Mouse (Mus musculus): ENCODE measurements around the gene Git1. TPM values are rescaled to one million over a fixed set of nuclear protein-coding genes. Genes with fewer than 3 reads are reported as not detected.
A peak's percentile ranks its signal among the peaks of the same experiment; 100 is the strongest.

Gene Git1
- total RNA-seq, 4 experiments from 2014 or later = 266 to 292 (median 282) TPM

GRCm38 (mm10) chr11:77483043-77483442, 10.3 kb upstream of the Git1 start:
- no peak for DNase-seq (ENCODE audit: low spot score in 2 of 2)

GRCm38 (mm10) chr11:77483510-77484255, 9.7 kb upstream of the Git1 start:
- DNase-seq (ENCODE audit: low spot score in 2 of 2) = no peak

- no peak for DNase-seq (ENCODE audit: low spot score in 2 of 2)
Observed at GRCm38 (mm10) chr11:77485229-77485628, 8.1 kb upstream of the Git1 start.

- peak in 1 of 2 experiments; percentile 65 for DNase-seq (ENCODE audit: low spot score in 2 of 2)
Observed at GRCm38 (mm10) chr11:77486798-77487197, 6.6 kb upstream of the Git1 start.

GRCm38 (mm10) chr11:77488771-77489581, 4.4 kb upstream of the Git1 start:
- no peak for DNase-seq (ENCODE audit: low spot score in 2 of 2)

- DNase-seq (ENCODE audit: low spot score in 2 of 2) = peak in 1 of 2 experiments; percentile 77
Observed at GRCm38 (mm10) chr11:77489591-77490235, 3.6 kb upstream of the Git1 start, which contains the start of gene Ankrd13b. Gene Ankrd13b (minus strand): TSS chr11:77489678.

- DNase-seq (ENCODE audit: low spot score in 2 of 2) = no peak
Observed at GRCm38 (mm10) chr11:77490451-77490850, 2.9 kb upstream of the Git1 start.

GRCm38 (mm10) chr11:77491123-77491501, 2.2 kb upstream of the Git1 start:
- peak; percentile 83 to 86 for DNase-seq (ENCODE audit: low spot score in 2 of 2)

- DNase-seq (ENCODE audit: low spot score in 2 of 2) = no peak
Observed at GRCm38 (mm10) chr11:77491502-77492291, 1.7 kb upstream of the Git1 start.

- DNase-seq (ENCODE audit: low spot score in 2 of 2) = no peak
Observed at GRCm38 (mm10) chr11:77492311-77492871, 971 bp upstream of the Git1 start.

GRCm38 (mm10) chr11:77492911-77493332, 440 bp upstream of the Git1 start:
- peak; percentile 80 to 89 for DNase-seq (ENCODE audit: low spot score in 2 of 2)

- no peak for DNase-seq (ENCODE audit: low spot score in 2 of 2)
Observed at GRCm38 (mm10) chr11:77494344-77494676, 948 bp downstream of the Git1 start.

- no peak for DNase-seq (ENCODE audit: low spot score in 2 of 2)
Observed at GRCm38 (mm10) chr11:77494782-77495181, 1.4 kb downstream of the Git1 start.

- no peak for DNase-seq (ENCODE audit: low spot score in 2 of 2)
Observed at GRCm38 (mm10) chr11:77495507-77495906, 2.1 kb downstream of the Git1 start.

GRCm38 (mm10) chr11:77497341-77497756, 4.0 kb downstream of the Git1 start:
- DNase-seq (ENCODE audit: low spot score in 2 of 2) = no peak

- no peak for DNase-seq (ENCODE audit: low spot score in 2 of 2)
Observed at GRCm38 (mm10) chr11:77497851-77498250, 4.5 kb downstream of the Git1 start.

GRCm38 (mm10) chr11:77498261-77499139, 5.1 kb downstream of the Git1 start:
- DNase-seq (ENCODE audit: low spot score in 2 of 2) = no peak

- DNase-seq (ENCODE audit: low spot score in 2 of 2) = no peak
Observed at GRCm38 (mm10) chr11:77499354-77499753, 6.0 kb downstream of the Git1 start.

- no peak for DNase-seq (ENCODE audit: low spot score in 2 of 2)
Observed at GRCm38 (mm10) chr11:77500361-77501325, 7.3 kb downstream of the Git1 start.
